Mouse (Mus musculus): ENCODE results near the gene Pax7.

DNA sequence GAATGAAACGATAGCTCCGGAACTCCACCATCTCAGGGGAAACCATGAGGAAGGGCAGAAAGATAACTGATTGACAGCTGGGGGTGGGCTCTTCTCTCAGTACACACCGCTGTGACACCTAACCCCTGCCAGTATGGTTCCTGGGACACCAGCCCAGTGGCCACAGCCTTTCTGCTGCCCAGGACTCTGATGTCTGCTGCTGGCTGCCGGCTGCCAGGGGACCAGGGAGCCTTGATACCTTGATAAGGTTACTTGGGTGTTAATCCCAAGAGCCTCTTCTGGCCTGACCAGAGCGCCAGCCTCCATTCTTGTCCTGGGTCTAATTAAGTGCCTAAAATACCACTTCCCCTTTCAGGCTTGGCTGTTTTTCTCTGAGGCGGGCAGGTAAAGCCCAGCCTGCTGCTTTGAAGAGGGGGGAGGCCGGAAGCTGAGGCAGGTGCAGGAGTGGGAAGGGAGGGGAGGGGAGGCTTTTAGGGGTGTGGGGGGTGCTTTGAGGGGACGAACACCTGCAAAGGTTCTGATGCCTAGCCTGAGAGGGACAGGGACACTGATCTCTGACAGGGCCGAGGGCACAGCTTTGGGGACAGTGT is 19.9 kb downstream of the Pax7 start:
- TF ChIP-seq POLR2A (IDR thresholded peaks at IDR 0.05; ENCODE audit: low read depth, low read length) (no peak), CTCF (conservative IDR thresholded peaks at IDR 0.05; ENCODE audit: insufficient read depth, insufficient read length, low read depth, low read length) (no peak)

Data from kidney, adult 2 months (tissue).